Mouse (Mus musculus): ENCODE measurements around the gene Asxl1. TPM values are rescaled to one million over a fixed set of nuclear protein-coding genes. Genes with fewer than 3 reads are reported as not detected.
"Not testable (repeated sequence)": the region's sequence is repeated elsewhere in the genome, so short reads cannot be mapped to it uniquely, and the experiment has no call there.

The Asxl1 gene
- total RNA-seq, 2 experiments from 2014 or later, result 33.9 to 36.3 TPM

DNA sequence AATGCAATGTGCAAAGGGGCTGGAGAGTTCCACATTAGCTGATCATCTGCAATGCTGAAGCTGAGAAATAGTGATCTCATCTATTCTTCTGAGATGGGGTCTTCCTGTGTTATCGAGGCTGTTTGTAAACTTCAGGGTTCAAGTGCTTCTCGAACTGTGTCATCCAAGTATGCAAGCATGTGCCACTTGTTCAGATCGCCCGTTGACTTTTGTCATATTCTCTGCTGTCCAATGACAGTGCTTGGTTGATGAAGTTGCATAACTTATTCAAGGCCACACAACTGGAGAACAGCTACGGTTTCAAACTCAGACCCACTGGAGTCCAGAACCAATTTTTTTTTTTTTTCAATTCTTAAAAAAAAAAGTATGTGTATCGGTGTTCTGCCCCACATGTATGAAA lies 3.5 kb upstream of the Asxl1 start:
- intact Hi-C loops (cut with DNase I), result no loop called here
- DNase-seq (ENCODE audit: low spot score in 2 of 2), result no peak

- no peak for DNase-seq (ENCODE audit: low spot score in 2 of 2)
- intact Hi-C loops (cut with DNase I), result no loop called here
Measured at GRCm38 (mm10) chr2:153342602-153343001, 3.0 kb upstream of the Asxl1 start.

- no peak for DNase-seq (ENCODE audit: low spot score in 2 of 2)
- intact Hi-C loops (cut with DNase I), result no loop called here
Measured at GRCm38 (mm10) chr2:153343191-153343590, 2.4 kb upstream of the Asxl1 start.

DNA sequence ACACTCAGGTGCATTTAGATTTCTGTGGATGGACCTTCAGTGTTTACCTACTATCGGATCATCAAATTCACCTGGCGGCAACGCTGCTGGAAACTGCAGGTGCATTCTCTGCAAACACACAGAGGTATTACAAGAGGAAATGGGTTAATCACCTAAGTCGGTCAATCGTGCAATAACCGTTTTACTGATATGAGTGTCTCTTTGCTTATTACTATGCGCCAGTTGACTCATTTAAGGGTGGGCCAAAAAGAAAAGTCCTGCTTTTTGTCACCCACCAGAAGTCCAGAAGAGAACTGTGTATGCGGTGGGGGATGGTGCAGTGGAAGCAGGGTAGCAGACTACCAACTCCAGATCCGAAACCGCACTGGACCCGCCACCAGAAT lies 567 bp upstream of the Asxl1 start:
- peak in 1 of 2 experiments; percentile 30 for DNase-seq (ENCODE audit: low spot score in 2 of 2)
- intact Hi-C loops (cut with DNase I), result loop anchor here (5.0 kb wide), 1 partner anchor 53 kb away; the partner anchor contains the start of gene Kif3b

GRCm38 (mm10) chr2:153346221-153347182 lies 873 bp downstream of the Asxl1 start:
- DNase-seq (ENCODE audit: low spot score in 2 of 2), result peak in 1 of 2 experiments; percentile 47
- intact Hi-C loops (cut with DNase I), result loop anchor here (2.0 to 5.0 kb wide), 2 partner anchors 54 to 106 kb away; partner anchors contain the start of genes Kif3b, Plagl2 and Pofut1

- intact Hi-C loops (cut with DNase I), result loop anchor here (2.0 to 5.0 kb wide), 2 partner anchors 55 to 106 kb away; partner anchors contain the start of genes Kif3b, Plagl2 and Pofut1
- DNase-seq (ENCODE audit: low spot score in 2 of 2), result peak in 1 of 2 experiments; percentile 7
Measured at GRCm38 (mm10) chr2:153347183-153347781, 1.7 kb downstream of the Asxl1 start.

GRCm38 (mm10) chr2:153348100-153348831 lies 2.6 kb downstream of the Asxl1 start:
- intact Hi-C loops (cut with DNase I), result loop anchor here (5.0 kb wide), 1 partner anchor 56 kb away; the partner anchor contains the start of gene Kif3b

GRCm38 (mm10) chr2:153350552-153351181 lies 5.0 kb downstream of the Asxl1 start:
- no peak for DNase-seq (ENCODE audit: low spot score in 2 of 2)
- intact Hi-C loops (cut with DNase I), result no loop called here

More at GRCm38 (mm10) chr2:153348100-153348831, 2.6 kb downstream of the Asxl1 start:
- no peak for DNase-seq (ENCODE audit: low spot score in 2 of 2)

DNA sequence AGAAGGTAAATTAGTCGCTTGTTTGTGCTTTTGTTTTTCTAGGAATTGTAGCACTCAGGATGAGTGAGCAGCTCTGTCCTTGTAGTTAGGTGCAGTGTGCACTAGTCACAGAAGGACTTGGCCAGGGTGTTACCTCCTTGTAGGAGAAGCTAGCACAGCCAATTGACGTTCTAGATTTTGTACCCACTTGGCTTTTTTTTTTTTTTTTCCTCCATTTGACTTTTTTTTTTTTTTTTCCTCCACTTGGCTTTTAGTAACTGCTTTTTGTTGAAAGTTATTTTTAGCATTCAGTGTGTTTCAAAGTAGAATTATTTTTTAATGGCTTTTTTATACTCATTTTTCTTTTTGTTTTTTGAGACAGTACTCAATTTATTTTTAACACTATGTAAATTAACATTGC lies 9.0 kb downstream of the Asxl1 start:
- no peak for DNase-seq (ENCODE audit: low spot score in 2 of 2)
- intact Hi-C loops (cut with DNase I), result no loop called here

DNA sequence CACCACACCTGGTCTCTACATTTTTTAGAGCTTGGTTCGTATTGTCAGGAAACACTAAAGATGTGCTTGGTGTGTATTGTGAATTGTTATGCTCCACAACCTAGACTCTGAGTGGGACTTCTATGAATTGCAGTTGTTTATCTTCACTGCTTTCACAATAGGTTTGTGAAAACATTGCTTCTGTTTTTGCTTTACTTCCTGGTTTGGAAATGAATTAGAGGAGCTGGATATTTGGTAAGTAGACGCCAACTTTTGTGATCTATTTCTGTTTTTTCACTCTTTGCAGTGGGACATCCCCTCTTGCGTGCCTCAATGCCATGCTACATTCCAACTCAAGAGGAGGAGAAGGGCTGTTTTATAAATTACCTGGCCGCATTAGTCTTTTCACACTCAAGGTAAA lies 11.2 kb downstream of the Asxl1 start:
- intact Hi-C loops (cut with DNase I), result no loop called here
- DNase-seq (ENCODE audit: low spot score in 2 of 2), result no peak

DNA sequence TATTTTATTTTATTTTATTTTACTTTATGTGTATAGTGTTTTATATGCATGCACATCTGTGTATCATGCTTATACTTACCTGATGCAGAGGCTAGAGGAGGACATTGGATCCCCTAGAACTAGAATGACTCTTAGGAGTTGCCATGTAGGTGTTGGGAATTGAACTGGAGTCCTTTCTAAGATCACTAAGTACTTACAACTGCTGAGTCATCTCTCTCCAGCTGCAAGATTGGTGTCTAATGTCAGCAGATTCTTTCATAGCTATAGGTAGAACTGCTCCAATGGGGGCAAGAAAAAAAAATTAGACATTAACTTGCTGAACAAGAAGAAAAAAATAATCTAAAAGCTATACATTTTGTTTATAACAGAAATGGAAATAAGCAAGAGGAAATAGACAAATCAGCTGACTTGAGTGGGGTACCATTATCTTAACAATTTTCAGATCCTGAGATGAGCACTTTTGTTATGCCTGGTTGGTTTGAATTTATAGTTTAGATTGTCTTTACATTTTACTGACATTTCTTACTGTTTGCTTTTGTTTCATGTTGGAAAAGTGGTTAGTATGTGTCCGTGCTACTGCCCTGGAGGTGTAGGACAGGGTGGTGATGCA lies 15.6 kb downstream of the Asxl1 start:
- DNase-seq (ENCODE audit: low spot score in 2 of 2), result no peak
- intact Hi-C loops (cut with DNase I), result no loop called here

DNA sequence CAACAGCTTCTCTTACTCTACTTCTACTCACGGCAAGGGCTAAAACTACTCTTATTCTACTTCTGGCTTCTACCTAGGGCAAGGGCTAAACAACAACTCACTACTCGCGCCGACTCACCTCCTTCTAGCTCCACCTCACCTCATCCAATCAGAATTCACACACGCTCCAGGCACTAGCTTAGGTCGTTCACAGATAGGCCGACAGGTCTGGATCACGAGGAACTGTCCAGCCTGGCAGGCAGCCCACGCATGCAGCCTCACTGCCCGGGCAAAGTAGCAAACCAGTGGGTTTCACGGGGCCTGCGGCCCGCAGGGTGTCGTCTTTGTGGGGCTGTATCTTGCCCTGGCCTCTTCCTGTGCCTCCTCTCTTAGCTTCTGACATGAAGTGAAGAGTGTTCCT lies 18.9 kb downstream of the Asxl1 start:
- DNase-seq (ENCODE audit: low spot score in 2 of 2); intact Hi-C loops (cut with DNase I): not testable (repeated sequence)

DNA sequence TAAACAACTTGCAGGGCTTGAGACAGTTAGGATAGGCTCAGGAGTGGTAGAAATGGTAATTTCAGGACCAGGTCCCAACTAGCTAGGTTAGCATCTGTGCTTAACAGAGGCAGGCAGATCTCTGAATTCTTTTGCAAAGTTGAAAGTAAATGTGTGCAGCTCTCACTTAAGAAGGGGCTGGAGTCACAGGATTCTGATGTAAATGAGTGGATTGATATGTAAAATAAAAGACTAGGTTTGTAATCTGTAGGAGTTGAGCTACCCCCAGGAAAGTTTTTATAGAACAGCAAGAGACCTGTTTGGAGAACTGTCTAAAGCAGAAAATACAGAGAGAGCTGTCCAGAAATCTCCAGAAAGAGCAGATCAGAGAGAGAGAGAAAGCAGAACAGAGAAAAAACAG lies 25.2 kb downstream of the Asxl1 start:
- intact Hi-C loops (cut with DNase I), result no loop called here
- peak in 1 of 2 experiments; percentile 55 for DNase-seq (ENCODE audit: low spot score in 2 of 2)

GRCm38 (mm10) chr2:153375380-153375779 lies 29.8 kb downstream of the Asxl1 start:
- intact Hi-C loops (cut with DNase I), result no loop called here
- DNase-seq (ENCODE audit: low spot score in 2 of 2), result no peak

DNA sequence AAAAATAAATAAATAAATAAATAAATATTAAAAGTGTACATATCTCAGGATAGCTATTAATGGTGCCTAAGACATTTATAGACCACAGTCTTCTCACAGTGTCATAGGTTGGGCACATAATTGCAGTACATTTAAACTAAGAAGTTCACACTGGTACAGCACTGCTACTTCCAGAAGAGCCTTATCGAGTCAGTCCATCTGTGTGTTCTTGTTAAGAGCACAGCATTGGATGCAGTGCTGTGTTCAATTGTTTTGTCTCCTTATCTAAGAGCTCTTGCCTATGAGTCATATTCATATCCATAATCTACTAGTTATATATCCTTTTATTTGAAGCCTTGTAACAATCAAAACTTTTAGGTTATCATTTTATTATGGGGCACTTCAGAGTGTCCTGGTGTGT lies 34.9 kb downstream of the Asxl1 start:
- no peak for DNase-seq (ENCODE audit: low spot score in 2 of 2)
- intact Hi-C loops (cut with DNase I), result no loop called here

DNA sequence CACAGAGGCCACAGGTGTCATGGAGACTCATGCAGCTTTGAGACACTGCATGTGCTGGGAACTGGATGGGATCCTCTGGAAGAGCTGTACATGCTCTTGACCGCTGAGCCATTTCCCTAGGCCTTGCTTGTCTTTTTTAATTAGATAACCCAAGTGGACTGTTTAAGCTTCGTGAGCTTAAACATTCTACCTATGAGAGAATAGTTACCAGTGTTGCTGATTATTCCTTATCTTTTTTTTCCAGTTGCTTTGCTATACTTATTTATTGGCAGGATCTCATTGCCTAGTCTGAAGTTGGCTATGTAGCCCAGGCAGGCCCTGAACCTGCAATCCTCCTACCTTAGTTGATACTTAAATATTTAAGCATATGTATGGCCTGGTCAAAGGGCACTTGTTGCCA lies 44.2 kb downstream of the Asxl1 start:
- intact Hi-C loops (cut with DNase I), result no loop called here

DNA sequence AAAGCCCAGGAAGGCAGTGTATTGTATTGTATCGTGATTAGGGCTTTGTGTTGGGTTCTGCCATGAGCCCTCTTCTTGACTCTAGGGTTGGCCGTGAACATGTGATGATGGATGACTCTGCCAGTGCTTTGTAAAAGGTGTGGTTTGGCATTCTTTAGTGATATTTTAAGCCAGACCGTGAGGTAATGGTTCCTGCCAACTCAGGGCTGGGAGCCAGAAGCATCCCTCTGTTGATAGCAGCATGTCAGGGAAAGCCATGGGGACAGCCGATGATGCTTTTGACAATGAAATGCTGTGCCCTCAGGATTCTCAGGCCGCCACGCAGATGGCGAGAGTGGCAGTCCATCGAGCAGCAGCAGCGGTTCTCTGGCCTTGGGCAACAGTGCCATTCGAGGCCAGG lies 47.4 kb downstream of the Asxl1 start:
- intact Hi-C loops (cut with DNase I), result no loop called here
- no peak for DNase-seq (ENCODE audit: low spot score in 2 of 2)

More for the DNA sequence above, 44.2 kb downstream of the Asxl1 start:
- no peak for DNase-seq (ENCODE audit: low spot score in 2 of 2)

- intact Hi-C loops (cut with DNase I), result no loop called here
Measured at GRCm38 (mm10) chr2:153397790-153398515, 52.3 kb downstream of the Asxl1 start.

More at GRCm38 (mm10) chr2:153397790-153398515, 52.3 kb downstream of the Asxl1 start:
- no peak for DNase-seq (ENCODE audit: low spot score in 2 of 2)
